Mouse (Mus musculus): ENCODE data around the gene Il2rg. TPM values are rescaled to one million over a fixed set of nuclear protein-coding genes. Genes with fewer than 3 reads are reported as not detected.

The Il2rg gene
- polyA plus RNA-seq, 1 experiment from 2014 or later: 3.8 TPM

DNA sequence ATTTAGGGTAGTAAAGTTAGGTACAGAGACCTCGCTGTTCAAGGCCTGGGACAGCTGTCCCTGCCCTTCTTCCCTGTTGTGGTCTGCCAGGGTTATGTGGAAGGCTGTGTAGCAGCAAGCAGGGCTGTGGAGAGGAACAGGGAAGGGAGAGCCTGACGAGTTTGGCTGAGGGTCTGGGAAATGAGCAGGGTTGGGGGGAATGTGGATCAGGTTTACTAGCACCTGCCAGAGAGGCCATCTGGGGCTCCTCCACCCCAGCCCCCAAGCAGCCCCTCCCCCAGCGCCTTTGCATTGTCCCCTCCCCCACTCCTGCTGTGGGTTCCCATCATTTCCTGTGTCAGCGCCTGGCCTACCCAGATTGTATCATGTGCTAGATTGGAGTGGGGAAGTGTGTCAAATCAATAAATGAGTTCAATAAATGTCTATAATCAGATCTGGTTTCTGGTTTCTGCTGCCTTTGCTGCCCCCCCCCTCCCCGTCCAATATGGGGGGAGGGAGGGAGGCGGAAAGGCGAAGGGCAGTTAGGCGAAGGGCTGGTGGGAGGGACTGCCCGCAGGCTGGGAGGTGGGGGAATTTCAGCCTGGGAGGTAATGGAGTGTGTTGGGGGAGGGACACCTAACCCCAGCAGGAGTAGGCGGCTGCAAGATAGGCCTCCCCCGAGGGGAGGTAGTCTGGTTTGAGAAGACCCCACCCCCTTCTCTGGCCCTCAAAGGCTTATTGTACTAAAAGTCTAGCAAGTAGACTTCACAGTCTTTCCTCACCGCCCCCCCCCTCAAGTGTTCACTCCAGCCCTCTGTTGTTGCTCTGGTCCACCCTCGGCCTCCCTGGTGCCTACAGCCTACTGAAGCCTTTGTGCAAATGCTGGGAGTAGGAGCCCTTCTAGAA lies 7.4 kb downstream of the Il2rg start:
- no peak overlapping the region for H3K27ac ChIP-seq (replicated peaks)
- H3K4me3 ChIP-seq (ENCODE audit: low read depth, low read length): no peak overlapping the region
- TF ChIP-seq CTCF (IDR thresholded peaks at IDR 0.05; ENCODE audit: low read depth): no peak
- TF ChIP-seq EP300 (optimal IDR thresholded peaks at IDR 0.05): no peak
- DNase-seq (ENCODE audit: low spot score) (no peak), ATAC-seq (ENCODE audit: low FRiP score, low TSS enrichment) (peak; percentile 49)
- WGBS: 42% methylated on average over 6 of the region's 13 CpGs
- H3K27me3 ChIP-seq (ENCODE audit: control insufficient read depth, insufficient read depth, low read length): no peaks in the 10 kb centered on the region
- no peaks in the 10 kb centered on the region for H3K36me3 ChIP-seq (ENCODE audit: control insufficient read depth, insufficient read depth, low read length)
- no peaks in the 10 kb centered on the region for H3K9me3 ChIP-seq (ENCODE audit: control insufficient read depth, low read length)
- no peaks in the 10 kb centered on the region for H3K4me1 ChIP-seq (replicated peaks; ENCODE audit: control insufficient read depth, insufficient read depth)
- H3K4me2 ChIP-seq (replicated peaks; ENCODE audit: low read depth): no peak overlapping the region
- no peak overlapping the region for H3K9ac ChIP-seq (ENCODE audit: low read length)

- no peaks in the 10 kb centered on the region for H3K36me3 ChIP-seq (ENCODE audit: control insufficient read depth, insufficient read depth, low read length)
- WGBS: 78% methylated on average over 13 of the region's 13 CpGs
- no peaks in the 10 kb centered on the region for H3K27me3 ChIP-seq (ENCODE audit: control insufficient read depth, insufficient read depth, low read length)
- ATAC-seq (ENCODE audit: low FRiP score, low TSS enrichment): no peak
- H3K9me3 ChIP-seq (ENCODE audit: control insufficient read depth, low read length): no peaks in the 10 kb centered on the region
- no peak overlapping the region for H3K9ac ChIP-seq (ENCODE audit: low read length)
- no peak overlapping the region for H3K4me2 ChIP-seq (replicated peaks; ENCODE audit: low read depth)
- H3K4me1 ChIP-seq (replicated peaks; ENCODE audit: control insufficient read depth, insufficient read depth): no peaks in the 10 kb centered on the region
- peak; percentile 29 for DNase-seq (ENCODE audit: low spot score)
- TF ChIP-seq CTCF (IDR thresholded peaks at IDR 0.05; ENCODE audit: low read depth) (peak; percentile 52), EP300 (optimal IDR thresholded peaks at IDR 0.05) (no peak)
- no peak overlapping the region for H3K4me3 ChIP-seq (ENCODE audit: low read depth, low read length)
- H3K27ac ChIP-seq (replicated peaks): no peak overlapping the region
Measured at GRCm38 (mm10) chrX:101256603-101257002, 11.5 kb downstream of the Il2rg start.

DNA sequence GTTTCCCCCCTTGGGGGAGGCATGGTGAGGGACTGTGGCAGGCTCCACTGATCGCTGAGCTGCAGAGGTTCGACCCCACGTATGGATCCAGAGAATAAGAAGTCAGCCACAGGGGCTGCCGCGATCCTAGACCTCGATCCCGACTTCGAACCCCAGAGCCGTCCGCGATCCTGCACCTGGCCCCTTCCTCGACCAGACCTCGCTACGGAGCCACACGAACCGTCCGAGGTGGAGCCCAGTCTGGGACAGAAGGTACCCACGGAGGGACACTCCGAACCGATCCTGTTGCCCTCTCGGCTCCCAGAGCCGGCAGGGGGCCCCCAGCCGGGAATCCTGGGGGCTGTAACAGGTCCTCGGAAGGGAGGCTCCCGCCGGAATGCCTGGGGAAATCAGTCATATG lies 13.3 kb downstream of the Il2rg start:
- Histone ChIP-seq H3K36me3 (ENCODE audit: control insufficient read depth, insufficient read depth, low read length) (no peaks in the 10 kb centered on the region), H3K4me3 (ENCODE audit: low read depth, low read length) (peak overlapping the region; percentile 47), H3K27ac (replicated peaks) (0 out of 2 replicates have a peak overlapping the region, but pooled peaks have one; percentile 45), H3K9me3 (ENCODE audit: control insufficient read depth, low read length) (no peaks in the 10 kb centered on the region), H3K9ac (ENCODE audit: low read length) (peak overlapping the region; percentile 56), H3K27me3 (ENCODE audit: control insufficient read depth, insufficient read depth, low read length) (no peaks in the 10 kb centered on the region), H3K4me2 (replicated peaks; ENCODE audit: low read depth) (peak overlapping the region; percentile 74), H3K4me1 (replicated peaks; ENCODE audit: control insufficient read depth, insufficient read depth) (no peaks in the 10 kb centered on the region)
- peak; percentile 18 for DNase-seq (ENCODE audit: low spot score)
- peak; percentile 49 for ATAC-seq (ENCODE audit: low FRiP score, low TSS enrichment)
- TF ChIP-seq CTCF (IDR thresholded peaks at IDR 0.05; ENCODE audit: low read depth) (no peak), EP300 (optimal IDR thresholded peaks at IDR 0.05) (no peak)
- 13% methylated on average over 26 of the region's 26 CpGs for WGBS

- DNase-seq (ENCODE audit: low spot score) (peak; percentile 86), ATAC-seq (ENCODE audit: low FRiP score, low TSS enrichment) (peak; percentile 91)
- TF ChIP-seq CTCF (IDR thresholded peaks at IDR 0.05; ENCODE audit: low read depth): no peak
- TF ChIP-seq EP300 (optimal IDR thresholded peaks at IDR 0.05): no peak
- no peaks in the 10 kb centered on the region for H3K27me3 ChIP-seq (ENCODE audit: control insufficient read depth, insufficient read depth, low read length)
- no peaks in the 10 kb centered on the region for H3K4me1 ChIP-seq (replicated peaks; ENCODE audit: control insufficient read depth, insufficient read depth)
- H3K4me3 ChIP-seq (ENCODE audit: low read depth, low read length): peak within 1 kb of the TSS; percentile 47
- H3K4me2 ChIP-seq (replicated peaks; ENCODE audit: low read depth): peak within 1 kb of the TSS; percentile 74
- peak within 1 kb of the TSS; percentile 45; the same call in 1 of the 2 replicates for H3K27ac ChIP-seq (replicated peaks)
- H3K9me3 ChIP-seq (ENCODE audit: control insufficient read depth, low read length): no peaks in the 10 kb centered on the region
- peak within 1 kb of the TSS; percentile 56 for H3K9ac ChIP-seq (ENCODE audit: low read length)
- no peaks in the 10 kb centered on the region for H3K36me3 ChIP-seq (ENCODE audit: control insufficient read depth, insufficient read depth, low read length)
- WGBS: 17% methylated on average over 40 of the region's 47 CpGs
Measured at GRCm38 (mm10) chrX:101253952-101254729, 13.9 kb downstream of the Il2rg start, which contains the start of gene Foxo4. TSS of gene Foxo4 (plus strand) at chrX:101254528.

- Histone ChIP-seq H3K9ac (ENCODE audit: low read length) (no peak overlapping the region), H3K36me3 (ENCODE audit: control insufficient read depth, insufficient read depth, low read length) (no peaks in the 10 kb centered on the region), H3K27me3 (ENCODE audit: control insufficient read depth, insufficient read depth, low read length) (no peaks in the 10 kb centered on the region), H3K4me2 (replicated peaks; ENCODE audit: low read depth) (no peak overlapping the region), H3K4me3 (ENCODE audit: low read depth, low read length) (no peak overlapping the region), H3K4me1 (replicated peaks; ENCODE audit: control insufficient read depth, insufficient read depth) (no peaks in the 10 kb centered on the region), H3K9me3 (ENCODE audit: control insufficient read depth, low read length) (no peaks in the 10 kb centered on the region), H3K27ac (replicated peaks) (no peak overlapping the region)
- ATAC-seq (ENCODE audit: low FRiP score, low TSS enrichment): no peak
- DNase-seq (ENCODE audit: low spot score): no peak
- 30% methylated on average over 1 of the region's 1 CpGs for WGBS
- TF ChIP-seq CTCF (IDR thresholded peaks at IDR 0.05; ENCODE audit: low read depth) (no peak), EP300 (optimal IDR thresholded peaks at IDR 0.05) (no peak)
Measured at GRCm38 (mm10) chrX:101245011-101245410, 23.0 kb downstream of the Il2rg start.

Data from stomach, postnatal 0 days (tissue).